Mouse (Mus musculus): ENCODE data around the gene Ccdc159.

DNA sequence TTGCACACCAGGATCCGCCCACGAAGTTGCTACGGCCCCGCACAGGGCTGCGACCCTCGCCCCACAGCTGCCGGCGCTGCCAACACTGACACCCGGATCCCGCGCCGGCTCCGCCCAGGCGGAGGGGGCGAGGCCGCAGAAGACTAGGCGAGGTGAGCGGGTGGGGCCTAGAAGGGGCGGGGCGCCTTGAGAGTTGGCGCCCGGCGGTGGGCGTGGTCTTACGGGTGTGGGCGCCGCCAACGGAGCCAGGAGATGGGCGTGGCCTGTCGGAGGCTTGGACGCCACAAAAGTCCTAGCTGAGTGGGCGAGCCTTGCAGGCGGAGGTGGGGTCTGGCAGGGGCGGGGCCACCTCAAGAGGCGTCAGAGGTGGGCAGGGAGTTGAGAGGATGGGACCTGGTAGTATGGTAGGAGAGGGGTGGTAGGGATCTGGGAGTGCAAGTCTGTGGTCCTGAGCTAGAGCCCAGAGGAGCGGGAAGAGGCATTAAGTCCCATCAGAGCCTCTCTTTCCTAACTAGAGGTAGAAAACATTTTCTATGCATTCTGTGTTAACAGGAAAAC is 9.2 kb upstream of the Ccdc159 start, which contains the start of gene Rab3d:
- TF ChIP-seq CTCF (IDR thresholded peaks at IDR 0.05; ENCODE audit: low read depth) (no peak), EP300 (IDR thresholded peaks at IDR 0.05; ENCODE audit: low read depth) (no peak)

All from heart, postnatal 0 days (tissue).